Mouse (Mus musculus) mouse embryonic stem cell (cell line): ENCODE data around the gene St6galnac3.

Experiments
- in situ Hi-C, 2 experiments: fragments of 300-500 bp; cut with MboI; formaldehyde crosslinking; loops; 1 replicate in 1 of 2; 3 replicates in 1 of 2; pipeline ENCODE4 v1.14.3; 2019 to 2020; ENCODE audit warnings: low sequenced_read_pairs in 2 of 2, low pct_unique_long_range_greater_than_20kb in 1 of 2, mixed read lengths in 1 of 2; ENCODE audit not compliant: unreplicated experiment in 1 of 2

The St6galnac3 gene

DNA sequence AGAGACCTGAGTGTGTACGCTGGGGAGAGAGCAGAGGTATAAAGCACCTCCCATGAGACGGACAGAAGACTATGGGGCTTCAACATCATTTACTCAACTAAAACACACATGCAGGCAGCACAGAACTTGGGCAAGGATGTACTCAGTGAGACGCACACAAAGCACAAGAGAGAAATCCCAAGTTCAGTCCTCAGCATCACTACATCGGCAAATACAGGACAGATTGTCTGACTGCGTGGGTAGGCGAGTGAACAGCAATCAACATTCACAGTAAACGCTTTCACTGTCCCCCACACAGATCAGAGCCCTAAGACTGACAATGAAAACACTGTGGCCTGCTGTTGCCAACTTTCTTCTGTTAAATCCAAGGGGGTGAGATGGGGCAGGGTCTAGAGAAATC, 422.6 kb downstream of the St6galnac3 start:
- in situ Hi-C loops, result no loop called here

GRCm38 (mm10) chr3:153296375-153297068, 428.5 kb downstream of the St6galnac3 start:
- in situ Hi-C loops, result no loop called here

DNA sequence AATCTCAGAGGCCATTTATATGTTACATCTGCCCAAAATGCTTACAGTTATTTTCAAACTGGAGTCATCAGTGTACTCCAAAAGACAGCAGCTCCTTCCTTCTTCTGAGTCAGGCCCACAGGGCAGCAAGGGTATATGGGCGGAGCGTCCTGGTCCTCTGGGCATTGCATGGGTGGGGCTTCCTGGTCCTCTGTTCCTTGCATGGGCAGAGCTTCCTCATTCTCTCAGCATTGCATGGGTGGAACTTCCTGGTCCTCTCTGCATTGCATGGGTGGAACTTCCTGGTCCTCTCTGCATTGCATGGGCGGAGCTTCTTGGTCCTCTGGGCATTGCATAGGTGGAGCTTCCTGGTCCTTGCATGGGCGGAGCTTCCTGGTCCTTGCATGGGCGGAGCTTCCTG, 432.1 kb downstream of the St6galnac3 start:
- in situ Hi-C loops, result no loop called here

DNA sequence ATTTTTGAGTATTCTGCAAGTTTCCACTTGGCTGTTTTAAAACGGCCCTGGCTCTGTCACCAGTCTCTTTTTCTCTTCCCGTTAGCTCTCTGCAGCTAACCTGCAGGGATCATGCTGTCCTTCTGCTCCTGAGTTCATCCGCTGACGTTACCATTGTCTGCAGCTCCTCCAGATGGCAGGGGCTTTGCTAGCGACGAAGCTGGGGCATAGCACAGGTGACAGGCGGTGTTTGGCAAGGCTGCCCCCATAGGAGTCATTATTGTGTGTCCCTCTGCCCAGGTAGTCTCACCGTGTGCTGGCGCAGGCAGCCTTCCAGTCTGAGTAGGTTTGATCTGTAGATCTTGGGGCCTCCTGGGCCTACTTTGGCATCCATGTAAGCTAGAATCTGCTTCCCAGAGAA, 432.6 kb downstream of the St6galnac3 start:
- in situ Hi-C loops, result no loop called here

DNA sequence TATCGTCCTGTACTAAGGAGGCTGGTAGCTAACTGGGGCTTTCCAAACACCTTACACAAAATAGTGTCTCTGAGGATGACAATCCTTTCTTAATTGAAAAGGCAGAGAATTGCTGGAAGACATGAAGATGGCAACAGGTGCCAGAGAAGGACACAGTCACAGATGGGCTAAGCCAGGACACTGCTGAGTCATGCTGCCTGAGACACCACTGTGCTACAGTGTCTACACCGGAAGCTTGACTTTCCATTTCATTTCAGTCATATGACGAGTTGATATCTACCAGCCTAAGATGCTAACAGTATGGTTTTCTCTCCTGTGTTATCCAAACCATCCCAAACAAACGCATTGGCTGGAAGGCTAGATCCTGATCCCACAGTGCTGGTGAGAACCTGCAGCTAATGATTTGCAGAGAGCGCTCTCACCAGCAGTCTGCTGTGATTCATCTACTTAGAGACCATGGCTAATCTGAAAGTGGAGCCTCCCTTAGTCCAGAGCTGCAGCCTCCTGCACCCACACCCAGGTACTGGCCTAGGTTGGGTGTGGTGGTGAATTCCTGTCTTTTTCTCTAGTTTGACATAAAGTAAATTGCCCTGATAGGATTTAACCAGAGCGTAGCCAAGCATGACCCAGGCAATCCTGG, 433.4 kb downstream of the St6galnac3 start:
- in situ Hi-C loops, result no loop called here

DNA sequence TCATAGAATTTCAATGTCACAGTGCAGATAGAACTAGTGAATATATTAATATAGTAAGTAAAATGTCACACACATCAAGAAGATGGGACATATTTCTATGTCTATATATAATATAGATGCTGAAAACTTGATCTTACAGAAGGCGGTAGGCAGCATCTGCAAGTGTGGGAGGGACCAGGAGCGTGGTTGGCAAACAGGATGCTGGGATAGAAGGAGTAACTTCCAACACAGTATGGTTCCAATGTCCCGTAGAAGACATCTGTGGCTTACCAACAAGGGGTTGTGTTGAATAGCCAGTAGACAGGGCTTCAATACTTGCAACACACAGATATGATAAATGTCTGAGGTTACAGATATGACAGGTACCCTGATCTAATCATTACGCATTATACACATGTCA, 435.0 kb downstream of the St6galnac3 start:
- in situ Hi-C loops, result no loop called here

- in situ Hi-C loops, result no loop called here
Measured at GRCm38 (mm10) chr3:153287564-153287963, 437.4 kb downstream of the St6galnac3 start.

DNA sequence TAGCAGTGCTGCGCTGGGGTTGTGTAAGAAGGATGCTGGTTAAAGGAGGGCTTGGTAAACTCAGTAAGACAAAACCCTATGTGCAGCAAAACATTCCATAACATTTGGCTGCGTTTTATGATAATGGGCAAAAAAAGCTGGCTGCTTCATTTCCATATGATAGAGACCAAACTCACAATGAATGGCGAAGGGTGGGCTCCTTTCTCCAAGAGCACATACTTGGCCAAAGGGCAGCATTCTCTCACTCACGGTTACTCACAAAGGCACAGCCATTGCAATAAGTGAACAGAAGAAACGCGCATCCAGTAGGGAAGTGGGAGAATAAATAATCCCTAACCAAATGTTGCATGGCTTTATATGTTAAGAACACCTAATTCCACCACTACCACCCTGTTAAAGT, 437.9 kb downstream of the St6galnac3 start:
- in situ Hi-C loops, result no loop called here

GRCm38 (mm10) chr3:153282123-153282765, 442.7 kb downstream of the St6galnac3 start:
- in situ Hi-C loops, result no loop called here

DNA sequence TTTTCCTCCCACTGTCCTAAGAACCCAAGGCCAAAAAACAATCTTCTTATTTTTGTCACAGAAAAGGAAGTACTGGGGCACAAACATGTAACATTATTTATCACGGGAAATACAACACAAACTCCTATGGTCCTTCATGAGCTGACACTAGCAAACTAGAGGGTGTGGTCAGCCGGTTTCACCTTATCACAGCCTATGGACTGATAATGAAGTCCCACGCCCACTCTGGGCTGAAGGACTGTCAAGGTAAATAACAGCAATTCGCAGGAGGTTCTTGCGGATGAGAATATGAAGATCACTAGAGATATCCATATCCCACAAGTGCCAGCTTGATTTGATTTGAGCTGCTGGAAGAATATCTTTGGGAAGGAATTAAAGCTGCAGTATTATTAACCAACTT, 446.7 kb downstream of the St6galnac3 start:
- in situ Hi-C loops, result no loop called here

- in situ Hi-C loops, result no loop called here
Measured at GRCm38 (mm10) chr3:153277389-153277999, 447.5 kb downstream of the St6galnac3 start.

DNA sequence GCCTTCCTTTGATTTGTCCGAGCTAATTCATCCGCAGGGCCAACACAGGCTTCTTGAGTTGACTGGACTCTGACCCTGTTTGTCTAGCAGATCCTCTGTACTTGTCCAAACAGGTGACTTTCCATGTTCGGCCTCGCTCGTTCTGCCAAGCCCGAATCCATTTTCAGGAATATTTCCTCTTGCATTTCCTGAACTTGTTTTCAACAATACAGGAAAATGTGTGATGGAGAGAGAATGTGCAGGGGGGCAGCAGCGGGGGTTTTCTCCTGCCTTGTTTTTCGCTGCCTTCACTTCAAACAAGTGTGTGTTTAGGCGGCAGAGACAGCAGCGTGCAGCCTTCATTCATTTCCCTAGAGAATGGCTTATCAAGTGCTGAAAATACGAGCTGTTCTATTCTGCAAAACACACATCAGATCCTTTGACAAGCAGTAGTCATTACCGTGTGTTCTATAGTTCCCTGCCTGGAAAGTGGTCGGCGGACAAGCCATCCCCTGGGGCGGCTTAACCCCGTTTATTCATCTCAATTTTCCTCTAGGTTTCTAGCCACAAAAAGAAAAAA, 448.1 kb downstream of the St6galnac3 start:
- in situ Hi-C loops, result no loop called here

DNA sequence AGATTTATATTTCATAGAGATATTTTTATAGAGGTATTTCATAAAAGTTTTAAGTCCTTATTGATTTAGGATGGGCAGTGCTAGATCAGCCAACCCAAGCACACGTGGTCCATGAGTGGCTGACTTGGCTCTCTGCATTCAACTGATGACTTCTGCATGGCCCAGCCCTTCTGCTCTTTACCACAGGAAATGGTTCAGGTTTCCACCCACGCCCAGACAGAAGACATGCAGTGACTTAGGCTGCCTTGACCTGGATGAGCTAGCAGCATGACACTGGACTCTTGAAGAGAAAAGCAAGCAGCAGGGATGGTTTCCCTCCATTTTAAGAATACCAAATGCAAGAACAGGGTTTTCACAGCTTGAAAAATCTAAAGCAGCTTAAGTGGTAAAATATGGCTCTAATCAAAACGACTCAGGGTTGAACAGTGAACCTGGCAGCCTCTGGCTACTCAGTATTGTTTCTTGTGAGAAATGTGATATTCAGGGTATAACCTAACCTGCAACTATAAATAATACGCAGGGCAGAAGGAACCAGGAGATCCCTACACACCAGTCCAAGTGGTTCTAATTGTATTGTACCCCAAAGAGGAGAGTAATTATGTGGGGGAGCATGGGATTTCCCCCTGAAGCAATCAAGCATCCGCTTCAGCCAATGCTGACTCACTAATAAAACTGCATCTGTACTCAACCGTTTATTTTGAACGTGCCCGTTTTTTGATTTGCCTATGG, 448.7 kb downstream of the St6galnac3 start:
- in situ Hi-C loops, result no loop called here

DNA sequence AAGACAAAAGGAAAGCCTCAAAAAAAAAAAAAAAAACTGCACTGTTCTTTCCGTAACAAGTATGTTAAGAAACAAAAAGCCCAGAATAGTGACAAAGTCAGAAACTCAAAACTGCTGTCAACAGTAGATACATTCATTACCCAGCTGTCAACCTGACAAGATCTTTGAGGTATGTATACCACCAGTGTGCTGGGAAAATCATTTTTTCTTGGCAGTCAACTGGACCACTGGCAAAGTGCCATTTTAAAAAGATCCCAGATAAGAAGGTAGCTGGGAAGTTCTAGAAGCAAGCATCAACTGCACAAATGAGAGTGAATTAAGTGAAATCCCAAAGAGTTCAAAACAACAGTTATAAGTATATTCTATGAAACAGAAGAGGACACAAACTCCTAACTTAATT, 452.7 kb downstream of the St6galnac3 start:
- in situ Hi-C loops, result no loop called here

DNA sequence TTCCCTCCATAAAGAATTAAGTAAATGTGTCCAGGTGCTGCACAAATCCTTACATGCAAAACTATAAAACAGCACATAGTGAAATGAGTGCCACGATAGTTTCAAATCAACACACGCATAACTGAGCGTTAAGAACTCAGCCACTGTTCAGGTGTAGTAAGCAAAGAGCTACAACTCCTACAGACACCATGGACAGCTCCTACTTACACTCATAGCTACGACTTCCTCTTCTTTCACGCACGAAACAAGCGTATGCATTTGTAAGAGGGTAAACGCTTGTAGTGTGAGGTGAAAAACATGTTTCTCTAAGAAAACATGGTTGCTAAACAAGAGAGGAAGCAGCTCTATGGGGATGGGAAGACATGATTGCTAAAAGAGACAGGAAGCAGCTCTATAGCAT, 457.6 kb downstream of the St6galnac3 start:
- in situ Hi-C loops, result no loop called here

GRCm38 (mm10) chr3:153261985-153262384, 463.0 kb downstream of the St6galnac3 start:
- in situ Hi-C loops, result no loop called here

DNA sequence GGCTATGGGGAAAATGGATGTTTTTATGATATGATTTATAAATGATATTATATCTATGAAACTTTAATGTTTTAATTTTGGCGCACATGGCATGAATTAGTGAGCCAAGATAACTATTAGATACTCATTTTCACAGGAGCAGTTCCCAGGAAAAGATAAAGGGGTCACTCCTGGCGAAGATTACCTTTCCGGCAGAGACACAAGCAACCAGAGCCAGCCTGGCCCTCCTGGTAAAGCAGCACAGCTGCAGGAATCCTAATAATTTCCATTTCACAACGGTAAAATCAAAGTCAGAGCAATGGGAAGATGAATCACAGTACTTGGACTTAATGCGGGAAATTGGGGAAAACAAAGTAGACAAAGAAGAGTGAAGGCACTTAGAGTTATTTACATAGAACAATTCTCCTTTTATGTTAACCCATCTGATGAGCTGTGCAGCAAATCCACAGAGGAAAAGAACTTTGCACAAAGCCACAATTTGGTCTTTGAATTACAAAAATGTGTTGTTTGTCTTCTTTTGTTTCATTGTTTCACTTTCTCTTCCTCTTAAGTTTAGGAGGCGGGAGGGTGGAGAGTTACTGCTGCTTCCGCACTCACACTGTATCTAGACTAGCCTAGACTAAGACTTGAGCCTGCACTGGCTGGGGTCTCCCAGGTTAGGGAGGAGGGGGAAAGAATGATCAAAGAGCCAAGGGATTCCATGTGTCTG, 464.6 kb downstream of the St6galnac3 start:
- in situ Hi-C loops, result no loop called here

DNA sequence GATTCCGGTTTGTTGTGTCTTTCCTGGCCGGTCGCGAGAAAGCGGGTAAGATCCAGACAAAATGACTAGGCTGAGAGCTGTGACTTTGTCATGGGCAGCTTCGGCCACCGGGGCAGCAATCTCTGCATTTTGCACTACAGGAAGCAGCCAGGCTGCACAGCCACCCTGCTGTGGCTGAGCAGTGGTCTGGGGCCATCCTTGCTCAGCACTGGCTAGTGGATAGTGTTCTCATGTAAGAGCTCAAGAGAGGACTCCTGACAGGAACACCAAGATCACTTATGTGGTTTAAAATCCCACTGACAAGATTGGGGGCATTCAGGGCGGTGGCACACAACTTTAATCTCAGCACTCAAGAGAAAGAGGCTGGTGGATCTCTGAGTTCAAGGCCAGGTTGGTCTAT, 469.1 kb downstream of the St6galnac3 start:
- in situ Hi-C loops, result no loop called here
